Mouse (Mus musculus) kidney, embryonic 15.5 days (tissue): ENCODE measurements around the gene Slc8a1. TPM values are rescaled to one million over a fixed set of nuclear protein-coding genes. Genes with fewer than 3 reads are reported as not detected.

ENCODE experiments used
- ATAC-seq: fragments of 200-750 bp; cut with Nextera tagmentation; replicated peaks from 2 replicates; pipeline ENCODE4 v1.8.0; 2017; ENCODE audit warnings: moderate TSS enrichment; ENCODE audit not compliant: low FRiP score
- H3K27ac ChIP-seq: fragments of 300-500 bp; sonication (generic); 2 replicates; pipeline ENCODE4 v1.5.1; 2015; ENCODE audit warnings: mild to moderate bottlenecking, inconsistent platforms
- H3K27me3 ChIP-seq: fragments of 300-500 bp; sonication (generic); 2 replicates; pipeline ENCODE4 v1.6.1; 2015; ENCODE audit warnings: inconsistent platforms
- H3K36me3 ChIP-seq: fragments of 300-500 bp; sonication (generic); 2 replicates; pipeline ENCODE4 v1.6.1; 2015; ENCODE audit warnings: inconsistent platforms
- H3K4me1 ChIP-seq: fragments of 300-500 bp; sonication (generic); 2 replicates; pipeline ENCODE4 v1.6.1; 2015; ENCODE audit warnings: inconsistent platforms
- H3K4me2 ChIP-seq: fragments of 300-500 bp; sonication (generic); 2 replicates; pipeline ENCODE4 v1.6.1; 2015; ENCODE audit warnings: moderate library complexity, mild to moderate bottlenecking, inconsistent platforms
- H3K4me3 ChIP-seq: fragments of 300-500 bp; sonication (generic); replicated peaks from 2 replicates; pipeline ENCODE4 v1.5.1; 2015; ENCODE audit warnings: mild to moderate bottlenecking, inconsistent platforms
- H3K9ac ChIP-seq: fragments of 300-500 bp; sonication (generic); 2 replicates; pipeline ENCODE4 v1.6.1; 2015; ENCODE audit warnings: mild to moderate bottlenecking, inconsistent platforms
- H3K9me3 ChIP-seq: fragments of 300-500 bp; sonication (generic); replicated peaks from 2 replicates; pipeline ENCODE4 v1.6.1; 2016; ENCODE audit warnings: inconsistent platforms
- WGBS: fragments of 180-500 bp; shearing (Covaris S2); methylation state at CpG from one replicate; pipeline ENCODE4 v1.1.7; 2015; ENCODE audit warnings: mixed read lengths; 5-methylcytosine and 5-hydroxymethylcytosine counted together
- polyA plus RNA-seq: library from polyadenylated mRNA; unstranded; fragments of >200 nt; fragmentation: Nextera tagmentation; extraction: Ambion mirVana; gene quantifications from 2 replicates; pipeline ENCODE4 v1.2.1, GENCODE M21; 2015

The Slc8a1 gene
- polyA plus RNA-seq, 1 experiment from 2014 or later = 11.8 TPM

GRCm38 (mm10) chr17:81607515-81607914, 130.7 kb downstream of the Slc8a1 start:
- 47% methylated on average over 3 of the region's 3 CpGs for WGBS
- Histone ChIP-seq H3K4me3 (no peak overlapping the region), H3K27me3 (no peaks in the 10 kb centered on the region), H3K27ac (no peak overlapping the region), H3K36me3 (no peaks in the 10 kb centered on the region), H3K9me3 (no peaks in the 10 kb centered on the region), H3K4me2 (no peak overlapping the region), H3K9ac (no peak overlapping the region), H3K4me1 (peaks cover 13% of the 10 kb centered on the region; the same call in 1 of the 2 replicates)
- no peak for ATAC-seq

DNA sequence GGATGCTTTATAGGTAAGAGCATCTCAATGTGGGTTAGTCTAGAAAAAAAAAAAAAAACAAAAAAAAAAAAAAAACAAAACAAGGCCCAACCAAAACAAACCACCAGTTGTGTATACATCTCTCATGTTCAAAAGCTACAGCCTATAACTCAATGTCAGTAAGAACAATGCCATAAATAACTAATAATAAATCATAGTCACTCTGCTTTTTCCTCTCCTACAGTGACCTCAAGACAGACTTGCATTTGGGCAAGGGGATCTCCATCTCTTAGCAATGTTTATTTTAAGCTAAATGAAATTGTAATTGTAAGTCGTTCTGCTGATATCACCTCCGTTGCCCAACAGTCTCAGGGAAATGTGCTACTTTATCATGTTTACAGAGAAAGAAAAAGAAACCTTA, 132.1 kb downstream of the Slc8a1 start:
- ATAC-seq = no peak
- Histone ChIP-seq H3K9ac (no peak overlapping the region), H3K4me1 (peaks cover 13% of the 10 kb centered on the region; the same call in 1 of the 2 replicates), H3K27ac (peak overlapping the region; percentile 80; the same call in 1 of the 2 replicates), H3K36me3 (no peaks in the 10 kb centered on the region), H3K9me3 (no peaks in the 10 kb centered on the region), H3K4me2 (no peak overlapping the region), H3K27me3 (no peaks in the 10 kb centered on the region), H3K4me3 (no peak overlapping the region)
- 38% methylated on average over 2 of the region's 2 CpGs for WGBS

- no peak overlapping the region for H3K9ac ChIP-seq
- H3K4me2 ChIP-seq = no peak overlapping the region
- ATAC-seq = peak; percentile 88
- WGBS = 23% methylated on average over 4 of the region's 4 CpGs
- peak overlapping the region; percentile 80 for H3K27ac ChIP-seq
- H3K4me3 ChIP-seq = no peak overlapping the region
- H3K27me3 ChIP-seq = no peaks in the 10 kb centered on the region
- no peaks in the 10 kb centered on the region for H3K9me3 ChIP-seq
- no peaks in the 10 kb centered on the region for H3K36me3 ChIP-seq
- peaks cover 13% of the 10 kb centered on the region; the same call in 1 of the 2 replicates for H3K4me1 ChIP-seq
Measured at GRCm38 (mm10) chr17:81605219-81605660, 132.9 kb downstream of the Slc8a1 start.

GRCm38 (mm10) chr17:81599072-81599471, 139.1 kb downstream of the Slc8a1 start:
- ATAC-seq = no peak
- no peaks in the 10 kb centered on the region for H3K36me3 ChIP-seq
- no peak overlapping the region for H3K27ac ChIP-seq
- H3K4me2 ChIP-seq = no peak overlapping the region
- H3K27me3 ChIP-seq = no peaks in the 10 kb centered on the region
- H3K4me3 ChIP-seq = no peak overlapping the region
- 0 out of 2 replicates have a peak, but pooled peaks cover 4% of the 10 kb centered on the region for H3K4me1 ChIP-seq
- no peak overlapping the region for H3K9ac ChIP-seq
- no peaks in the 10 kb centered on the region for H3K9me3 ChIP-seq
- 83% methylated on average over 2 of the region's 2 CpGs for WGBS

DNA sequence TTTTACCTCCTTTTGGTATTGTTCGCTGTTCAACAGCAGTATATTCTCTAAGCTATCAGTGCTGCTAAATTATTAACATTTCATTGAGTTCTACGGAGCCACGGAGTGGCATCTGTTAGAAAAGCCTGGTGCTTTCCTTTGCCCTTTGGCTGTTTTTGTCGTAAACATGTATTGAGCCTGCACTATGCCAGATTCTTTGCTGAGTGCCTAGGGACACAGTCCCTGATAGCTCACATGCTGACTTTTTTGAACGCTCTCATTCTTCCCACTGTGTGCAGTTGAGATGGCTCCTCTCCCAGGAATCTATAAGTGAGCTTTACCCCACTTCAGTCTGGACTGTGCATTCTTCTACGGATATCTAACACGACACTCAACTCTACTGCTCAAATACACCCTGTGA, 148.4 kb downstream of the Slc8a1 start:
- H3K9me3 ChIP-seq = no peaks in the 10 kb centered on the region
- no peaks in the 10 kb centered on the region for H3K4me1 ChIP-seq
- H3K36me3 ChIP-seq = no peaks in the 10 kb centered on the region
- WGBS = 67% methylated on average over 7 of the region's 7 CpGs
- no peak overlapping the region for H3K4me2 ChIP-seq
- H3K27me3 ChIP-seq = no peaks in the 10 kb centered on the region
- H3K27ac ChIP-seq = no peak overlapping the region
- H3K4me3 ChIP-seq = no peak overlapping the region
- ATAC-seq = no peak
- no peak overlapping the region for H3K9ac ChIP-seq

GRCm38 (mm10) chr17:81586759-81587158, 151.4 kb downstream of the Slc8a1 start:
- Histone ChIP-seq H3K9me3 (no peaks in the 10 kb centered on the region), H3K36me3 (no peaks in the 10 kb centered on the region), H3K4me2 (no peak overlapping the region), H3K27me3 (no peaks in the 10 kb centered on the region), H3K4me1 (no peaks in the 10 kb centered on the region), H3K27ac (no peak overlapping the region), H3K4me3 (no peak overlapping the region), H3K9ac (no peak overlapping the region)
- no peak for ATAC-seq
- 90% methylated on average over 5 of the region's 5 CpGs for WGBS

DNA sequence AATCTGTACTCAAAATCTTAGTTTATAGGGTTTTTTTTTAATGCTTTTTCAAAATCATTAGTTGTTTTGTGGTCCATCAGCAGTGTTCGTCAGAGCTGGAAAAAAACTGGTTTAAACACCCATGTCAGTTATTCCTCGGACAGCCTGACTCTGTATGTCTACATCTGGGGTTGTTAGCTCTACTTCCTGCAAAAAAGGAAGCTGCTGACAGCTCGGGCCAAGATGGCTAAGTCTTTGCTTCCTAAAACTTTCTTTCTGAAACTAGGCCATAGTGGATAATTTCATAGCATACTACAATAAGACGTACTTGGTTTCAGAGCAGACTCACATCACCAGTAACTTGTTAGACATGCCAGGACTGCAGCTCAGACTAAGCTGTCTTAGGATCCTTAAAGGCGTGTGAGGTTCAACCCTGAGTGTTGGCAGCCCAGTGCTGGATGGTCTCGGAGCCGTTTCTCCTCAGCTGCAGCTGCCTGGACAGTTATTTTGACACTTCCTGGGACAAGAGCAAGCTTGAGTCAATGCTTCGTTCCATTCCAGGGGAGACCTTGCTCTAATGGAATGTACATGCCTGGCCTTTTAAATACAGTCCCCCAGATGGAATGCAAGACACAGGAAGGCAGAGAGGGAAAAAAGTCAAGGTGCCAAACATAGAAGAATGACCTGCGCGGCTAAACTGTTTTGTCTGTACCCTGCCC, 158.3 kb downstream of the Slc8a1 start:
- Histone ChIP-seq H3K4me3 (no peak overlapping the region), H3K9ac (no peak overlapping the region), H3K27ac (0 out of 2 replicates have a peak overlapping the region, but pooled peaks have one; percentile 11), H3K9me3 (no peaks in the 10 kb centered on the region), H3K36me3 (no peaks in the 10 kb centered on the region), H3K4me1 (peaks cover 8% of the 10 kb centered on the region; the same call in 1 of the 2 replicates), H3K27me3 (no peaks in the 10 kb centered on the region), H3K4me2 (no peak overlapping the region)
- WGBS = 62% methylated on average over 10 of the region's 10 CpGs
- ATAC-seq = no peak

- Histone ChIP-seq H3K27ac (no peak overlapping the region), H3K9ac (no peak overlapping the region), H3K36me3 (no peaks in the 10 kb centered on the region), H3K27me3 (no peaks in the 10 kb centered on the region), H3K4me2 (no peak overlapping the region), H3K4me1 (peaks cover 8% of the 10 kb centered on the region; the same call in 1 of the 2 replicates), H3K9me3 (no peaks in the 10 kb centered on the region), H3K4me3 (no peak overlapping the region)
- ATAC-seq = no peak
- 77% methylated on average over 3 of the region's 3 CpGs for WGBS
Measured at GRCm38 (mm10) chr17:81576893-81577292, 161.3 kb downstream of the Slc8a1 start.

GRCm38 (mm10) chr17:81565634-81566372, 172.4 kb downstream of the Slc8a1 start:
- H3K9ac ChIP-seq = no peak overlapping the region
- H3K9me3 ChIP-seq = no peaks in the 10 kb centered on the region
- no peaks in the 10 kb centered on the region for H3K27me3 ChIP-seq
- no peak overlapping the region for H3K4me2 ChIP-seq
- ATAC-seq = no peak
- no peak overlapping the region for H3K4me3 ChIP-seq
- 74% methylated on average over 9 of the region's 9 CpGs for WGBS
- peaks cover 2% of the 10 kb centered on the region; the same call in 1 of the 2 replicates for H3K36me3 ChIP-seq
- no peak overlapping the region for H3K27ac ChIP-seq
- no peaks in the 10 kb centered on the region for H3K4me1 ChIP-seq

DNA sequence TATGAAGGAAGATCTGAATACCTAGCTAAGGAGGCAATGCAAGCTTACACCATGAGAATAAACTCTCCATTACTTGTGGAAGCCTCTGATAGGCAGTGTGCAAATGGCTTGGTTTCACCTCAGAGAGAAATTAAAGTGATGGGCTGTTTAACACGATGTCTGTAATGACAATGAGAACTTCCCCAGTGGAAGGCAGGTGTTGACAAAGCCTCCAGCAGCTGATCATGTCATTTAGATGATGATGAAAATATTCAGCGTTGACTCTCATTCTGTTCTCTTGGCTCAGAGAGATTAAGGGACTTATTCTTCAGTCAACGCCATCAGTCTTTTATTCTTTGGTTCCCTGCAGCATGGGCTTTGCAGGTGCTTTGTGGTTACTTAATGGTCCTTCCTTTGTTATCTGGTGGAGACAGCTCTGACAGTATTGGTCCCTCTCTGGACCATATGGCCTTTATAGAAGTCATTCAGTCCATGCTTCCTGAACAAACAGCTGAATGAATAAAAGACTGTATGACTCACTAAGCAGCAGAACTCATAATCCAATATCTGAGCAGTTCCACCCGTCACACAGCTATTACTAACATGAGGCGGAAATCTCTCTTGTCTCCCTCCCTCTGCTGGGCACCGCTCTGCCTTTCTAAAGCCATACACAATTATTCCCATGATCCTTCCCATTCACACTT, 184.0 kb downstream of the Slc8a1 start:
- H3K9me3 ChIP-seq = no peaks in the 10 kb centered on the region
- no peak overlapping the region for H3K4me2 ChIP-seq
- no peaks in the 10 kb centered on the region for H3K36me3 ChIP-seq
- H3K27me3 ChIP-seq = no peaks in the 10 kb centered on the region
- H3K4me1 ChIP-seq = peaks cover 12% of the 10 kb centered on the region
- H3K27ac ChIP-seq = no peak overlapping the region
- ATAC-seq = no peak
- WGBS = 70% methylated on average over 6 of the region's 6 CpGs
- no peak overlapping the region for H3K9ac ChIP-seq
- H3K4me3 ChIP-seq = no peak overlapping the region

- Histone ChIP-seq H3K27me3 (no peaks in the 10 kb centered on the region), H3K4me3 (no peak overlapping the region), H3K9ac (no peak overlapping the region), H3K4me2 (no peak overlapping the region), H3K36me3 (no peaks in the 10 kb centered on the region), H3K4me1 (peaks cover 15% of the 10 kb centered on the region), H3K9me3 (no peaks in the 10 kb centered on the region), H3K27ac (peak overlapping the region; percentile 58)
- ATAC-seq = peak; percentile 64; the same call in 1 of the 2 replicates
- 47% methylated on average over 6 of the region's 6 CpGs for WGBS
Measured at GRCm38 (mm10) chr17:81551856-81552635, 186.1 kb downstream of the Slc8a1 start.
